Mouse (Mus musculus): Measurements from ENCODE around the gene Pdss1.

- TF ChIP-seq CTCF (conservative IDR thresholded peaks at IDR 0.05; ENCODE audit: low read length) (no peak), NANOG (IDR thresholded peaks at IDR 0.05; ENCODE audit: borderline replicate concordance, low read length) (no peak), POU5F1 (IDR thresholded peaks at IDR 0.05; ENCODE audit: borderline replicate concordance, low read length) (no peak)
These were observed 67.6 kb downstream of the Pdss1 start for GRCm38 (mm10) chr2:22962970-22963369.

All from E14TG2a.4 (cell line).